Mouse (Mus musculus): ENCODE measurements around the gene Kcne1. TPM values are rescaled to one million over a fixed set of nuclear protein-coding genes. Genes with fewer than 3 reads are reported as not detected.
A peak's percentile ranks its signal among the peaks of the same experiment; 100 is the strongest.

Kcne1 gene
- total and polyA plus RNA-seq, 3 experiments, result 0.26 to 0.48 TPM; not detected in 1

DNA sequence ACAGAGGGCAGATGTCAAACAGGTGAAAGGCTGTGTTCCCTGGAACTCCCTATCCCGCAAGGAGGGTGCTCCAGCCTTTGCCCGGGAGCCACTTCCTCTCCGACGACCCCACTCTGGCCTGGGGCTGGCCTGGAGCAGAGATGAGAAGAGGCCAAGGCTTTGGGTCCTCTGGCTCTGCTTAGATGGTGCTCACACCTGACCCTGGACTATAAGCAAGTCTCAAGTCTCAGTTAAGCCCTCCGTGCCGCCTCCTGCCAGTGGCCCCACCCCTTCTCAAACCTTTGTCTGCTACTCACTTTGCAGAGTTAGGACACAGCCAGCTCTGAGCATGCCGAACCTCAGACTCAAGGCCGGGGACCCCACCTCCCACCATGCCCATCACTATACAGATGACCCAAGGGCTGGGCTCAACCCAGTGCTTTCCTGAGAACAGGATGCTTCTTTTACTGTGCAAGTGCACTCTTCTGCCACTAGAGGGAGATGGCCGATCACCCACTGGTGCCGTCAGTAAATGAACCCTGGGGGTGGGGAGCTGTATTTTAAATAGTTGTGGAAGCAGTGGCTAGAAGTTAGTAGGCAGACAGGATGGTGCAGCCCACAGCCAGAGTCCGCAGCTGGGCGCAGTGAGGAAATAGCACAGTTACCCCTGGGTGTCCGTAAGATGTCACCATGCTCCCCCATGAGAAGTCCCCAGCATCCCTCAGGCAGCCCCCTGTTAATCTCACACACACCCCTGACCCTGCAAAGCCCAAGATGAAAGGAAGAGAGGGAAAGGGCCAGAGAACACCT is 45.1 kb downstream of the Kcne1 start (continued):
- TF ChIP-seq GABPA (IDR thresholded peaks at IDR 0.05; ENCODE audit: insufficient replicate concordance, low read depth, low read length) (no peak), E2F4 (IDR thresholded peaks at IDR 0.05; ENCODE audit: insufficient replicate concordance, low read depth, low read length) (no peak), IRF4 (IDR thresholded peaks at IDR 0.05; ENCODE audit: low read depth, low read length) (peak; percentile 34; the same call in 1 of the 2 replicates), RCOR1 (conservative IDR thresholded peaks at IDR 0.05; ENCODE audit: low read depth, low read length) (no peak), KAT2A (IDR thresholded peaks at IDR 0.05; ENCODE audit: insufficient replicate concordance, low read length) (no peak), ZNF384 (IDR thresholded peaks at IDR 0.05; ENCODE audit: low read depth, low read length) (no peak), ZC3H11A (IDR thresholded peaks at IDR 0.05; ENCODE audit: low read depth, low read length) (peak; percentile 66)

GRCm38 (mm10) chr16:92309126-92309525 is 50.1 kb downstream of the Kcne1 start:
- H3K4me1 ChIP-seq (ENCODE audit: control insufficient read depth in 1 of 2, insufficient read depth in 2 of 2), result peaks cover 0 to 27% of the 10 kb centered on the region in 2 experiments; a peak in 2 of 4 replicates
- dilution Hi-C loops (cut with MboI; ENCODE audit: extremely low pct_ligation_motif_present, extremely low pct_unique_long_range_greater_than_20kb, low sequenced_read_pairs), result no loop called here
- no peaks in the 10 kb centered on the region for H3K9me3 ChIP-seq (replicated peaks; ENCODE audit: low read length)
- H3K4me2 ChIP-seq (ENCODE audit: insufficient read depth, low read depth, poor library complexity, severe bottlenecking), result no peak overlapping the region
- H3K4me3 ChIP-seq (replicated peaks in 1 of 3; ENCODE audit: low read depth in 2 of 3, low read length in 2 of 3, poor library complexity in 1 of 3), result no peak overlapping the region
- no peak overlapping the region for H3K27ac ChIP-seq (ENCODE audit: insufficient read depth, low read depth)
- in situ Hi-C loops (cut with MboI; ENCODE audit: low pct_ligation_motif_present, low pct_unique_long_range_greater_than_20kb, low sequenced_read_pairs), result no loop called here
- TF ChIP-seq RAD21 (IDR thresholded peaks at IDR 0.05; ENCODE audit: low read depth, low read length) (no peak), POLR2A (IDR thresholded peaks at IDR 0.05; ENCODE audit: low read depth, low read length) (no peak), NRF1 (IDR thresholded peaks at IDR 0.05; ENCODE audit: low read depth, low read length) (no peak), JUN (IDR thresholded peaks at IDR 0.05; ENCODE audit: insufficient read depth, low read depth, low read length) (no peak), IRF4 (IDR thresholded peaks at IDR 0.05; ENCODE audit: low read depth, low read length) (no peak), TBP (conservative IDR thresholded peaks at IDR 0.05; ENCODE audit: low read depth, low read length) (no peak), CHD2 (IDR thresholded peaks at IDR 0.05; ENCODE audit: low read length) (no peak)
- no peak for DNase-seq (ENCODE audit: extremely low read depth)
- H3K27me3 ChIP-seq (replicated peaks), result no peaks in the 10 kb centered on the region
- no peak overlapping the region for H3K9ac ChIP-seq (ENCODE audit: insufficient read depth, low read depth)
- H3K79me2 ChIP-seq (replicated peaks; ENCODE audit: control insufficient read depth, extremely low read depth, insufficient read depth, poor library complexity, severe bottlenecking), result no peaks in the 10 kb centered on the region
- H3K36me3 ChIP-seq (replicated peaks in 1 of 2; ENCODE audit: control insufficient read depth in 1 of 2, insufficient read depth in 1 of 2, low read length in 1 of 2), result peaks cover 52 to 85% of the 10 kb centered on the region in 2 experiments

DNA sequence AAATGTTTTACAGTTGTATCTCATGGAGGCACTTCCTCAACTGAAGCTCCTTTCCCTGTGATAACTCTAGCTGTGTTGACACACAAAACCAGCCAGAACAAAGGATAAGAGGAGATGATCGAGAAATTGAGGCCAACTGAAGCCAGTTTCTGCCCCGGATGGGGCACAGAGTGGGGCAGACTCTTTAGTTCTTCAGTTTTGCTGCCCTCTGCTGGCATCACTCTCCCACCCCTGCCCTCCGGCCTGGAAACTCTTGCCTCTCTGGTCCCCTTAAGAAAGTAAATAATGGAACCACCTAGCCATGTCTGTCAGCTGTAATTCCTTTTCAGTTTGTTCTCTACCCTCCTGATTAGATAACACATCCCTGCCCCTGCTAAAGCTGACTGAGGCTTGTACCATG is 51.3 kb downstream of the Kcne1 start:
- no peak overlapping the region for H3K4me2 ChIP-seq (ENCODE audit: insufficient read depth, low read depth, poor library complexity, severe bottlenecking)
- H3K36me3 ChIP-seq (replicated peaks in 1 of 2; ENCODE audit: control insufficient read depth in 1 of 2, insufficient read depth in 1 of 2, low read length in 1 of 2), result peaks cover 47 to 76% of the 10 kb centered on the region in 2 experiments
- peaks cover 0 to 36% of the 10 kb centered on the region in 2 experiments; a peak in 2 of 4 replicates for H3K4me1 ChIP-seq (ENCODE audit: control insufficient read depth in 1 of 2, insufficient read depth in 2 of 2)
- no peak overlapping the region for H3K4me3 ChIP-seq (replicated peaks in 1 of 3; ENCODE audit: low read depth in 2 of 3, low read length in 2 of 3, poor library complexity in 1 of 3)
- in situ Hi-C loops (cut with MboI; ENCODE audit: low pct_ligation_motif_present, low pct_unique_long_range_greater_than_20kb, low sequenced_read_pairs), result no loop called here
- TF ChIP-seq UBTF (IDR thresholded peaks at IDR 0.05; ENCODE audit: low read depth, low read length) (no peak), CTCF (conservative IDR thresholded peaks at IDR 0.05 in 1 of 2, IDR thresholded peaks at IDR 0.05 in 1 of 2; ENCODE audit: low read depth in 2 of 2, low read length in 2 of 2) (peak in 1 of 2 experiments; percentile 35; a peak in 1 of 4 replicates), IRF4 (IDR thresholded peaks at IDR 0.05; ENCODE audit: low read depth, low read length) (no peak), ETS1 (conservative IDR thresholded peaks at IDR 0.05; ENCODE audit: low read depth, low read length) (no peak), ZMIZ1 (IDR thresholded peaks at IDR 0.05; ENCODE audit: low read depth, low read length) (no peak)
- no peak for DNase-seq (ENCODE audit: extremely low read depth)
- H3K27ac ChIP-seq (ENCODE audit: insufficient read depth, low read depth), result no peak overlapping the region
- H3K79me2 ChIP-seq (replicated peaks; ENCODE audit: control insufficient read depth, extremely low read depth, insufficient read depth, poor library complexity, severe bottlenecking), result no peaks in the 10 kb centered on the region
- dilution Hi-C loops (cut with MboI; ENCODE audit: extremely low pct_ligation_motif_present, extremely low pct_unique_long_range_greater_than_20kb, low sequenced_read_pairs), result no loop called here
- no peak overlapping the region for H3K9ac ChIP-seq (ENCODE audit: insufficient read depth, low read depth)
- no peaks in the 10 kb centered on the region for H3K9me3 ChIP-seq (replicated peaks; ENCODE audit: low read length)
- no peaks in the 10 kb centered on the region for H3K27me3 ChIP-seq (replicated peaks)
